Mouse (Mus musculus) mesoderm, embryonic 11.5 days (tissue): ENCODE measurements around the gene Chuk.
"Not testable (repeated sequence)": the region's sequence is repeated elsewhere in the genome, so short reads cannot be mapped to it uniquely, and the experiment has no call there.

Source experiments
- DNase-seq: peaks from one replicate; pipeline ENCODE4 v3.0.0-alpha.2; 2012; ENCODE audit warnings: low read depth, low spot score

Gene Chuk

DNA sequence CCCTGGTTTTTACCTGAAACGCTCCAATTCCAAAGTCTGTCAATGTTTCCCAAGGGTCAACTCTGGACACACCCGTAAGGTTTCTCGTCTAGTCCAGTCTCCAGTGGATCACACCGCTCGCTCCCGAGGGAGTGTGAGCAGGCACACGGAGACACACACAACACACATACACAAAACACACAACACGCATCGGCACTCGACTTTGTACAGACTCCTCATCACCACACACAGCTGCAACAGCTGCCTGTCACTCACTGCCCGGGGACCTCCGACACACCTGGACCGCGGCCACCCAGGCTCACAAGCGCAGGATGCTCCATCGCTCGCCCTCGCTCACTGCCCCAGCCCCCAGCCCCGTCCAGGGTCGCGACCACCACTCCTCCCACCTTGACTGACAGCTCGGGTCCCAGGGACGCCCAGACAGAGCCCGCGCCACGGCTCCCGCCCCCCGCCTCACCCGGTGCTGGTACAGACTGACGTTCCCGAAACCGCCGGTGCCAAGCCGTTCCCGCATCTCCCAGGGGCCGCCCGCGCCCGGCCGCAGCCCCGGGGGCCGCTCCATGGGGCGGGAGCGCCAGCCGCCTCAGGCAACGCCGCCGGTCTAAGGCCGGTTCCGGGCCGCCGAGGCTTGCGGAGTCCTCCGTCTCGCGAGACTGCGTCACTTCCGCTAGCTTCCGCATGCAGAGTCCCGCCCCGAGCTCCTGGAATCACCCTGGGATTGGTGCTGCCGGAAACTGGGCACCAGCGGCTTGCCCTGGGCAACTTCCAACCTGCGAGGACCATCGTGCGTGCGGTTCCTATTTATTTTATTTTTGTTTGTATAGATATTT lies at the start of gene Chuk:
Gene Chuk (minus strand): TSS at position 650 of the 830 bp plus-strand sequence.
- peak; percentile 97 for DNase-seq

- DNase-seq: no peak
These were observed 49.7 kb upstream of the Chuk start for GRCm38 (mm10) chr19:44157005-44157404.

GRCm38 (mm10) chr19:44153781-44154180 lies 46.5 kb upstream of the Chuk start:
- DNase-seq: no peak

DNA sequence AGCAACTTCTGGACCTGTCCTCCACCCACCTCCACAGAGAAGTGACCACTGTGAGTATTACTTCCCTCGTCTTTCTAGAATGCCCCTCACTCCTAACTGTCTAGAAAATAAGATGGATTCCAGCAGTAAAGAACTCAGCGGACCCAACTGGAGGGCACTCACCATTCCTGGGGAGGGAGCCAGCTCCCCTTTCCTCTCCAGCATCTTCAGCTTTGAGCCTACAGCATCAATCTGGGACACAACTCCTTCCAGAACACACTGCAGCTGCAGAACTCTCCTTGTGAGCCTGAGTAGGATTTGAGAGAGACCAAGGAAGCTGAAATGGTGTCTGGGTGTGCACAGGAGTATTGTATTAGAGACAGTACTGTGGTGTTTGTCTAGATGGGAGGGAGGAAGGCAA lies 41.7 kb upstream of the Chuk start:
- DNase-seq: no peak

DNA sequence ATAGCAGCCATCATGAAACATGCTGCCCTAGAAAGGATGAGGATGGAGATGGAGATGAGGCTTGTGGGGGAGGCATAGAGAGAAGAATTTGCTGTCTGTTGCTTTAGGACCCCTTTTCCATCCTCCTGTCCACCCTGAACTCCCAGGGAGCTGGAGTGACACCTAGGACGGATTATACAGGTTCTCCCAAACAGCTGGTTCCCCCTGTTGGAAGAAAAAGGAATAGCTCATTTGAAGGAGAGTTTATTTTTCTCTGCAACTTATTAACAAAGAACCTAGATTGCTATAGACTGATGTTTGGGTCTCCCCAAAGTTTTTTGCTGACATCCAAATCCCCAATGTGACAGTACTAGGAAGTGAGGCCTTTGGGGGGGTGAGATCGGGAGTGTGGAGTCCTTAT lies 41.1 kb upstream of the Chuk start:
- no peak for DNase-seq

DNA sequence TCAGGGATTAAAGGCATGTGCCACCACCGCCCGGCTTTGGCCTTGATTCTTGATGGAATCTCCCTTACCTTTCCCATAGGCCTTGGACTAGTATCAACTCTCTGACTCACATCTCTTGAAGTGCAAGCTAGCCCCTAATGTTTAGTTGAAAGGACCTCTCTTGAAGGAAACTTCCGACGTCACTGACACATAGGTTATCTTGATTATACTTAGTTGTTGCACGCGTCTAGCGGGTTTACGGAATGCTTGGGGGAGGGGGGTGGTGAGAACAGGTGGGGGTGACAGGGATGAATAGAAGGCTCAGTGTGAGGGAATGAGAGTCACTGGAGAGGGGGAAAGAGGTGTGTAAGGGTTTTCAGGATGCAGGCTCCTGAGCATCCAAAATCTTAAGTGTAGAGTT lies 39.7 kb upstream of the Chuk start:
- no peak for DNase-seq

DNA sequence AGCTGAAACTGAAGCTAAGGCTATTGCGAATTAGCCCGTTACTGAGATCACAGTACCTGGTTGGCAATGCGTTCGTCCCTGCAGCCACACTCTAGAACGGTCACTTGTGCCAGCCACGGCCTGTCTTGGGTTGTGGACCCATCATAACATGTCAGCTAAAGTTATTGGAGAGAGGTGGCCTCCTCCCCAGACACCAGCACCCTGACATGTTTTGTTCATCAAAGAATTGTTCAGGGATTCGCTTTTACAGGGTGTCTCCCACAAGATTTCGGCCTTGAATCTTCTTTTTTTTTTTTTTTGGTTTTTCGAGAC lies 39.2 kb upstream of the Chuk start:
- DNase-seq: no peak

DNA sequence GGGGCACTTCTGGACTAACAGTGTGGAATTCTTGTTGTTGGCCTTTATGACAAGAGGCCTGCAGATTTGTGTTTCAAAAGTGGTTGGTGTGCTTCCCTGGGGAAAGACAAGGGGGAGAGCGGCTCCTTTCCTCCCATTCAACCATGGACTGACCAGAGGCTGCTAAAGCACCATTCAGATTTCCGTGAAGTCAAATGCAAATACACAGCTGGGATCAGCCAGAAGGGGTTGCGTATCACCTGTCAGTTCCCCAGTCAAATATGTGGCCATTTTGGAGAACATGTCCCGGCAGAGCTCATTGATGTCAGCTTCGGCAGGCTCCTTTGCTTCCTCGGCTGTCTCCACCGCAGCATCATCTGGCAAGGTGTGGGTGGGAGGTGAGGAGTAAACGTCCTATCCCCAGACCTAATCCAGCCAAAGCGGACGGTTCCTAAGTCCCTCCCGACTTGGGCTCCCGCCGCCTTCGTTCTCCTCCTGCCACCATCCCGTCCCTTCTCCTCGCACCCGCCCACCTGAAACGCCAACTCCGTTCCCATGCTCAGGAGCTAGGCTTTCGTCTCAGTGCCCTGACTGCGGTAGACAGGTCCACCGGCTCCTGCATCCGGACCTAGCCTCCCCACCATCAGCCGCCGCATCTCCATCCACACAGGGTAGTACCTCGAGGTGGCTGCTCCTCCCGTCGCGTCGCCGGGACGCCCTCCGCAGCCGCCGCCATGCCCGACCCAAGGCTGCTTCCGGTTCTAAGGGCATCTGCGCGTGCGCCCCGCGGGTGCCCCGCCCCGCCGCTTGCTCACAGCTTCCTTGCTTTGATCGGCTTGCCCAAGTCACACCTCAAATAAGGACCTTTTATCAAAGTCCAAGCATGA lies 38.7 kb upstream of the Chuk start, which contains the start of gene Bloc1s2:
Gene Bloc1s2 (minus strand): TSS at position 745 of the 866 bp plus-strand sequence.
- peak; percentile 83 for DNase-seq

- DNase-seq: no peak
These were observed 37.1 kb upstream of the Chuk start for GRCm38 (mm10) chr19:44144366-44144765.

DNA sequence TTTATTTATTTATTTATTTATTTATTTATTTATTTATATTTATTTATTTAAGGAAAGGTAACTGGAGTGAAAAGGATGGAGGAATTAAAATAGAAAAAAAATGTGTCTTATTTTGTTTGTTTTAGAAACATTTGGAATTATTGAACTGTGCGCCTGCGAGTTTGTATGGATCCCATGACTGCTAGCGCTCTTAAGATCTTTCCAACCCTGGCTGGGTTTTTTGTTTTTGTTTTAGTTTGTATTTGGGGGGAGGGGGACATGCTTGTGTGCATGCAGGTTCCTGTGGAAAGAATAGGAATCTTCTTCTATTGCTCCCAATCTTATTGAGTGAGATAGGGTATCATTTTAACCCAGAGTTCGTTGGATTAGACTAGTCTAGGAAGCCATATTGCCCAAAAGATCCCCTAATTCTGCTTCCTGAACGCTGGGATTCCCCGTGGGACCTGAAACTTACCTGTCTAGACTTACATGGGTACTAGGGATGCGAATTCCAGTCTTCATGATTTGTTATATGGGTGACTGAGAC lies 28.7 kb upstream of the Chuk start:
- no peak for DNase-seq

GRCm38 (mm10) chr19:44135072-44135959 lies 28.0 kb upstream of the Chuk start, which contains the start of gene Cwf19l1:
Cwf19l1 (minus strand) TSS chr19:44135876.
- DNase-seq: peak; percentile 92

DNA sequence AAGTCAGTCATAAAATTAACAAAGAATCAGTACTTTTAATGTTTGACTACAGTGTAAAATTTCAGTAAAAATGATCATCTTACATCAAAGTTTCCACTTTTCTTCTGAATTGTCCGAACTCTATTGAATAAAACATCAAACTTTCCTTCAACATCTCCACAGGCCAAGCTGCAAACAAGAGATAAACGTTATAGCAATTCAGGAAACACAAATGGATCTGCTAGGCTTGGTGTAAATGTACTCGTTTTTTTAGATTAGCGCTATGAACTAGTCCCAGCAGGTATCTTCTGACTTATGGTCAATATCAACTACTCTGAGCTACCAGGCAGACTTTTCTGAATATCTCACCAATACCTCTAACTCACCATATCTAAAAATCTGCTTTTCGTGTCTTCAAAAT lies 25.6 kb upstream of the Chuk start:
- no peak for DNase-seq

DNA sequence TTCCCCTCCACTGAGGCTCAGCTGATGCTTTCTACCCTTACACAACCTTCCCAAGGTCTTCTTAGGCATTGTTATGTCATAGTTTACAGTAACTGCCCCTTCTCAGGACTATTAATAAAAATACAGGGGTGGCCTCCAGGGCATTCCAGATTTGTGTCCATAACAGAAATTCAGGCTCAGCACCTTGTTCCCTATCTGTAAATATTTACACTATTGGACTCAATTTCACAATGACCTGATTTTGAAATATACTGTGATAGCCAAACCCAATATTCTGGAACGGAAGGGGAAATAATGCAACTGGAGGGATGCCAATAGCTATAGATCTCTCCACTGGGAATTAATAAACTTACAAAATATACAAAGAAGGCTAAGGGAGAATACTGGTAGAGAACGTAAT lies 21.3 kb upstream of the Chuk start:
- DNase-seq: no peak

DNA sequence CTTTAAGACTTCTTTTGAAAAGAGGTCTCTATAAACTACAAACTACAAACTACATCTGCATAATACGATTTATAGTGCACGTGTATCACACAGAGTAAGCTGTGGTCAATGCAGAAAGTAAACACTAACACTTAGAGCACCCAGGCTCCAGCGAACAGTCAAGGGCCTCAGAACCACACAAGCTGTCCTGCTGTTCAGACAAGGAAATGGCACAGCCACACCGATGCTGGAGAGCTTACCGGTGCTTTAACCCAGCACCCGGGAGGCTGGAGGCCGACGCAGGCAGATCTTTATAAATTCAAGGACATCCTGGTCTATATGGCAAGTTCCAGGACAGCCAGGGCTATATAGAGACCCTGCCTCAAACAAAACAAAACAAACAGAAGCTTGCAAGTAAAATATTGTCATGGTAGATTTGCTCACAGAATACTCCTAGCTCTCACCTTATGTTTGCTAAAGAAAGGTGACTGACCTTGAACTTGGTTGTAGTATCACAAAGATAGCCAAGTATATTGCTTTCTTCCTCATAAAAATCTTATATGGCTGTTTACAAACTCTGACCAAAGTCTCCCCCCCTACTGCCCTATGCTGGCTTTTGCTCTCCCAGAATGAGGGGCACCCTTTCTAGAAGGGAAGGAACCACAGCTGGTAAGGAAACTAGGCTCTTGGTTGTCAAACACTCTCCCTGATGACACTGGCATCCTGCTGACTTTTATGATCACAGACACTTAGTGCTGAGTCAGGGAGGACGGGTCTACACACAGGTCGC lies 20.6 kb upstream of the Chuk start:
- no peak for DNase-seq

GRCm38 (mm10) chr19:44121137-44121536 lies 13.9 kb upstream of the Chuk start:
- no peak for DNase-seq

GRCm38 (mm10) chr19:44120686-44121085 lies 13.4 kb upstream of the Chuk start:
- DNase-seq: not testable (repeated sequence)

- no peak for DNase-seq
These were observed 10.5 kb upstream of the Chuk start for GRCm38 (mm10) chr19:44117793-44118192.

- peak; percentile 30 for DNase-seq
These were observed 4.4 kb upstream of the Chuk start for GRCm38 (mm10) chr19:44111706-44112105.

- no peak for DNase-seq
These were observed 3.1 kb upstream of the Chuk start for GRCm38 (mm10) chr19:44110356-44110755.

DNA sequence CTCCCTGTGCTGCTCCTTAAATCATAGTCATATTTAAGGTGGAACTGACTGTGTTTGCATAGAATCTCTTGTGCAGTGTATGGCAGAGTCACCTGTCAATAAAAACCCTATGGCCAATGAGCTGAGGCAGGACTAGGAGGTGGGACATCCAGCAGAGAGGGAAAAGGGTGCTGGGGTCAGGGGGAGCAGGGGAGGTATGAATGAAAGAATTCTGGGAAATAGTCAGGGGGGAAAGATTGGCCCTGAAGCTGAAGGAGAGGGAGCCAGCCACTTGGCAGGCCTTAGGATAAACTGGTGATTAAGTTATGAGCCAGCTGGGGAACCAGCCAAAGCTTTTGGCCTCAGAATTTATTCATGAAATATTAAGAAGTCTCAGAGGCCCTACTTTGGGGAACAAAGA lies 1.7 kb upstream of the Chuk start:
- no peak for DNase-seq
